Mouse (Mus musculus): ENCODE measurements around the gene Ctrb1. TPM values are rescaled to one million over a fixed set of nuclear protein-coding genes. Genes with fewer than 3 reads are reported as not detected.

Gene Ctrb1
- total and polyA plus RNA-seq, 2 experiments, result 1.9 to 134 TPM

GRCm38 (mm10) chr8:111716603-111717487 lies 26.0 kb upstream of the Ctrb1 start:
- H3K36me3 ChIP-seq (ENCODE audit: control insufficient read depth, insufficient read depth, low read length), result peaks cover 37% of the 10 kb centered on the region; the same call in 1 of the 2 replicates
- 68% methylated on average over 10 of the region's 10 CpGs for WGBS
- no peak overlapping the region for H3K4me3 ChIP-seq (ENCODE audit: insufficient read depth, low read depth, low read length)
- peak overlapping the region; percentile 4 for H3K27ac ChIP-seq (replicated peaks; ENCODE audit: insufficient read depth, low read depth, low read length)
- H3K79me2 ChIP-seq (ENCODE audit: control insufficient read depth, insufficient read depth, low read length), result peaks cover 39% of the 10 kb centered on the region
- H3K9ac ChIP-seq (ENCODE audit: low read depth, low read length), result peak overlapping the region; percentile 9; the same call in 1 of the 2 replicates
- peaks cover 10% of the 10 kb centered on the region; the same call in 1 of the 2 replicates for H3K4me1 ChIP-seq (ENCODE audit: control insufficient read depth, insufficient read depth, low read length)
- H3K27me3 ChIP-seq (ENCODE audit: control insufficient read depth, insufficient read depth, low read length), result no peaks in the 10 kb centered on the region
- no peak for DNase-seq (ENCODE audit: extremely low read depth, low read depth, low spot score)
- TF ChIP-seq POLR2A (IDR thresholded peaks at IDR 0.05; ENCODE audit: extremely low read depth, insufficient read depth, low read length) (no peak), CTCF (IDR thresholded peaks at IDR 0.05; ENCODE audit: low read depth, low read length) (no peak)

GRCm38 (mm10) chr8:111715514-111715913 lies 24.7 kb upstream of the Ctrb1 start:
- no peak for DNase-seq (ENCODE audit: extremely low read depth, low read depth, low spot score)

GRCm38 (mm10) chr8:111714295-111714694 lies 23.5 kb upstream of the Ctrb1 start:
- peaks cover 23% of the 10 kb centered on the region for H3K79me2 ChIP-seq (ENCODE audit: control insufficient read depth, insufficient read depth, low read length)
- no peak for TF ChIP-seq POLR2A (IDR thresholded peaks at IDR 0.05; ENCODE audit: extremely low read depth, insufficient read depth, low read length)
- no peak for TF ChIP-seq CTCF (IDR thresholded peaks at IDR 0.05; ENCODE audit: low read depth, low read length)
- no peak overlapping the region for H3K4me3 ChIP-seq (ENCODE audit: insufficient read depth, low read depth, low read length)
- no peaks in the 10 kb centered on the region for H3K27me3 ChIP-seq (ENCODE audit: control insufficient read depth, insufficient read depth, low read length)
- H3K36me3 ChIP-seq (ENCODE audit: control insufficient read depth, insufficient read depth, low read length), result peaks cover 30% of the 10 kb centered on the region; the same call in 1 of the 2 replicates
- 94% methylated on average over 12 of the region's 12 CpGs for WGBS
- no peak overlapping the region for H3K9ac ChIP-seq (ENCODE audit: low read depth, low read length)
- DNase-seq (ENCODE audit: extremely low read depth, low read depth, low spot score), result no peak
- H3K27ac ChIP-seq (replicated peaks; ENCODE audit: insufficient read depth, low read depth, low read length), result no peak overlapping the region
- peaks cover 18% of the 10 kb centered on the region for H3K4me1 ChIP-seq (ENCODE audit: control insufficient read depth, insufficient read depth, low read length)

More at GRCm38 (mm10) chr8:111715514-111715913, 24.7 kb upstream of the Ctrb1 start:
- Histone ChIP-seq H3K27me3 (ENCODE audit: control insufficient read depth, insufficient read depth, low read length) (no peaks in the 10 kb centered on the region), H3K27ac (replicated peaks; ENCODE audit: insufficient read depth, low read depth, low read length) (no peak overlapping the region), H3K9ac (ENCODE audit: low read depth, low read length) (no peak overlapping the region), H3K4me1 (ENCODE audit: control insufficient read depth, insufficient read depth, low read length) (peaks cover 14% of the 10 kb centered on the region; the same call in 1 of the 2 replicates), H3K36me3 (ENCODE audit: control insufficient read depth, insufficient read depth, low read length) (peaks cover 39% of the 10 kb centered on the region; the same call in 1 of the 2 replicates), H3K4me3 (ENCODE audit: insufficient read depth, low read depth, low read length) (no peak overlapping the region), H3K79me2 (ENCODE audit: control insufficient read depth, insufficient read depth, low read length) (peaks cover 33% of the 10 kb centered on the region)
- WGBS, result 93% methylated on average over 13 of the region's 13 CpGs
- no peak for TF ChIP-seq POLR2A (IDR thresholded peaks at IDR 0.05; ENCODE audit: extremely low read depth, insufficient read depth, low read length)
- TF ChIP-seq CTCF (IDR thresholded peaks at IDR 0.05; ENCODE audit: low read depth, low read length), result no peak

- TF ChIP-seq POLR2A (IDR thresholded peaks at IDR 0.05; ENCODE audit: extremely low read depth, insufficient read depth, low read length), result no peak
- no peak for TF ChIP-seq CTCF (IDR thresholded peaks at IDR 0.05; ENCODE audit: low read depth, low read length)
- Histone ChIP-seq H3K4me3 (ENCODE audit: insufficient read depth, low read depth, low read length) (no peak overlapping the region), H3K9ac (ENCODE audit: low read depth, low read length) (no peak overlapping the region), H3K36me3 (ENCODE audit: control insufficient read depth, insufficient read depth, low read length) (peaks cover 29% of the 10 kb centered on the region; the same call in 1 of the 2 replicates), H3K27me3 (ENCODE audit: control insufficient read depth, insufficient read depth, low read length) (no peaks in the 10 kb centered on the region), H3K79me2 (ENCODE audit: control insufficient read depth, insufficient read depth, low read length) (peaks cover 23% of the 10 kb centered on the region), H3K4me1 (ENCODE audit: control insufficient read depth, insufficient read depth, low read length) (peaks cover 20% of the 10 kb centered on the region), H3K27ac (replicated peaks; ENCODE audit: insufficient read depth, low read depth, low read length) (no peak overlapping the region)
- 95% methylated on average over 25 of the region's 25 CpGs for WGBS
- DNase-seq (ENCODE audit: extremely low read depth, low read depth, low spot score), result no peak
These were observed 23.0 kb upstream of the Ctrb1 start for GRCm38 (mm10) chr8:111713817-111714216.

GRCm38 (mm10) chr8:111713291-111713690 lies 22.5 kb upstream of the Ctrb1 start:
- H3K36me3 ChIP-seq (ENCODE audit: control insufficient read depth, insufficient read depth, low read length), result peaks cover 27% of the 10 kb centered on the region; the same call in 1 of the 2 replicates
- no peak overlapping the region for H3K9ac ChIP-seq (ENCODE audit: low read depth, low read length)
- no peak for TF ChIP-seq CTCF (IDR thresholded peaks at IDR 0.05; ENCODE audit: low read depth, low read length)
- no peak for DNase-seq (ENCODE audit: extremely low read depth, low read depth, low spot score)
- H3K4me1 ChIP-seq (ENCODE audit: control insufficient read depth, insufficient read depth, low read length), result peaks cover 23% of the 10 kb centered on the region
- no peak overlapping the region for H3K4me3 ChIP-seq (ENCODE audit: insufficient read depth, low read depth, low read length)
- 90% methylated on average over 11 of the region's 11 CpGs for WGBS
- no peaks in the 10 kb centered on the region for H3K27me3 ChIP-seq (ENCODE audit: control insufficient read depth, insufficient read depth, low read length)
- no peak overlapping the region for H3K27ac ChIP-seq (replicated peaks; ENCODE audit: insufficient read depth, low read depth, low read length)
- peaks cover 23% of the 10 kb centered on the region for H3K79me2 ChIP-seq (ENCODE audit: control insufficient read depth, insufficient read depth, low read length)

- no peak overlapping the region for H3K4me3 ChIP-seq (ENCODE audit: insufficient read depth, low read depth, low read length)
- TF ChIP-seq POLR2A (IDR thresholded peaks at IDR 0.05; ENCODE audit: extremely low read depth, insufficient read depth, low read length) (no peak), CTCF (IDR thresholded peaks at IDR 0.05; ENCODE audit: low read depth, low read length) (peak; percentile 89)
- DNase-seq (ENCODE audit: extremely low read depth, low read depth, low spot score), result peak; percentile 56
- no peaks in the 10 kb centered on the region for H3K27me3 ChIP-seq (ENCODE audit: control insufficient read depth, insufficient read depth, low read length)
- H3K79me2 ChIP-seq (ENCODE audit: control insufficient read depth, insufficient read depth, low read length), result peaks cover 21% of the 10 kb centered on the region
- 59% methylated on average over 6 of the region's 6 CpGs for WGBS
- H3K36me3 ChIP-seq (ENCODE audit: control insufficient read depth, insufficient read depth, low read length), result peaks cover 27% of the 10 kb centered on the region; the same call in 1 of the 2 replicates
- H3K27ac ChIP-seq (replicated peaks; ENCODE audit: insufficient read depth, low read depth, low read length), result no peak overlapping the region
- peaks cover 19% of the 10 kb centered on the region for H3K4me1 ChIP-seq (ENCODE audit: control insufficient read depth, insufficient read depth, low read length)
- H3K9ac ChIP-seq (ENCODE audit: low read depth, low read length), result no peak overlapping the region
These were observed 21.8 kb upstream of the Ctrb1 start for GRCm38 (mm10) chr8:111712588-111712987.

All from liver, adult 2 months (tissue).